Mouse (Mus musculus): ENCODE data around the gene A930018P22Rik. TPM values are rescaled to one million over a fixed set of nuclear protein-coding genes. Genes with fewer than 3 reads are reported as not detected.
"Not testable (repeated sequence)": the region's sequence is repeated elsewhere in the genome, so short reads cannot be mapped to it uniquely, and the experiment has no call there.

Gene A930018P22Rik
- 0.46 and 0.53 TPM in 2 replicates for polyA plus RNA-seq (2014; fragmentation: Nextera tagmentation; extraction: Ambion mirVana)

- peak; percentile 94 for ATAC-seq (replicated peaks; ENCODE audit: insufficient number of reproducible peaks, low FRiP score, low TSS enrichment)
- Histone ChIP-seq H3K4me1 (ENCODE audit: control insufficient read depth, insufficient read depth, low read length) (peaks cover 34% of the 10 kb centered on the region), H3K4me3 (ENCODE audit: low read depth, low read length) (peak within 1 kb of the TSS; percentile 65), H3K9ac (ENCODE audit: low read depth, low read length) (peak within 1 kb of the TSS; percentile 81), H3K9me3 (replicated peaks; ENCODE audit: control insufficient read depth, low read length) (no peaks in the 10 kb centered on the region), H3K27ac (ENCODE audit: low read depth, low read length) (peak within 1 kb of the TSS; percentile 83), H3K36me3 (ENCODE audit: control insufficient read depth, insufficient read depth, low read length) (no peaks in the 10 kb centered on the region), H3K4me2 (peak within 1 kb of the TSS; percentile 95), H3K27me3 (ENCODE audit: control insufficient read depth, insufficient read depth, low read length) (0 out of 2 replicates have a peak, but pooled peaks cover 4% of the 10 kb centered on the region)
- under 1% methylated on average over 73 of the region's 74 CpGs for WGBS (ENCODE audit: insufficient replicate concordance)
Measured at GRCm38 (mm10) chr2:104122505-104123378, at the start of gene A930018P22Rik. A930018P22Rik (plus strand) TSS chr2:104122769.

- not testable (repeated sequence) for H3K27ac ChIP-seq (ENCODE audit: low read depth, low read length); H3K27me3 ChIP-seq (ENCODE audit: control insufficient read depth, insufficient read depth, low read length); H3K9ac ChIP-seq (ENCODE audit: low read depth, low read length); H3K36me3 ChIP-seq (ENCODE audit: control insufficient read depth, insufficient read depth, low read length); H3K9me3 ChIP-seq (replicated peaks; ENCODE audit: control insufficient read depth, low read length); H3K4me1 ChIP-seq (ENCODE audit: control insufficient read depth, insufficient read depth, low read length); H3K4me3 ChIP-seq (ENCODE audit: low read depth, low read length)
- peak; percentile 91 for ATAC-seq (replicated peaks; ENCODE audit: insufficient number of reproducible peaks, low FRiP score, low TSS enrichment)
- WGBS (ENCODE audit: insufficient replicate concordance), result 38% methylated on average over 5 of the region's 5 CpGs
- H3K4me2 ChIP-seq, result 0 out of 2 replicates have a peak overlapping the region, but pooled peaks have one; percentile 12
Measured at GRCm38 (mm10) chr2:104078285-104078684, 44.3 kb upstream of the A930018P22Rik start.

GRCm38 (mm10) chr2:104081436-104082050 lies 41.0 kb upstream of the A930018P22Rik start:
- H3K4me2 ChIP-seq; H3K36me3 ChIP-seq (ENCODE audit: control insufficient read depth, insufficient read depth, low read length); ATAC-seq (replicated peaks; ENCODE audit: insufficient number of reproducible peaks, low FRiP score, low TSS enrichment); H3K9ac ChIP-seq (ENCODE audit: low read depth, low read length); H3K27ac ChIP-seq (ENCODE audit: low read depth, low read length); H3K27me3 ChIP-seq (ENCODE audit: control insufficient read depth, insufficient read depth, low read length); H3K9me3 ChIP-seq (replicated peaks; ENCODE audit: control insufficient read depth, low read length); H3K4me1 ChIP-seq (ENCODE audit: control insufficient read depth, insufficient read depth, low read length); H3K4me3 ChIP-seq (ENCODE audit: low read depth, low read length): not testable (repeated sequence)
- WGBS (ENCODE audit: insufficient replicate concordance), result no CpG with 5 or more reads among the region's 1 CpGs

- no peaks in the 10 kb centered on the region for H3K9me3 ChIP-seq (replicated peaks; ENCODE audit: control insufficient read depth, low read length)
- no peaks in the 10 kb centered on the region for H3K4me1 ChIP-seq (ENCODE audit: control insufficient read depth, insufficient read depth, low read length)
- H3K27me3 ChIP-seq (ENCODE audit: control insufficient read depth, insufficient read depth, low read length), result no peaks in the 10 kb centered on the region
- ATAC-seq (replicated peaks; ENCODE audit: insufficient number of reproducible peaks, low FRiP score, low TSS enrichment), result no peak
- H3K4me2 ChIP-seq, result no peak overlapping the region
- H3K9ac ChIP-seq (ENCODE audit: low read depth, low read length), result no peak overlapping the region
- no peaks in the 10 kb centered on the region for H3K36me3 ChIP-seq (ENCODE audit: control insufficient read depth, insufficient read depth, low read length)
- no peak overlapping the region for H3K4me3 ChIP-seq (ENCODE audit: low read depth, low read length)
- no peak overlapping the region for H3K27ac ChIP-seq (ENCODE audit: low read depth, low read length)
Measured at GRCm38 (mm10) chr2:104082474-104082873, 40.1 kb upstream of the A930018P22Rik start.

- H3K9ac ChIP-seq (ENCODE audit: low read depth, low read length); H3K36me3 ChIP-seq (ENCODE audit: control insufficient read depth, insufficient read depth, low read length); H3K4me2 ChIP-seq; H3K27ac ChIP-seq (ENCODE audit: low read depth, low read length); H3K27me3 ChIP-seq (ENCODE audit: control insufficient read depth, insufficient read depth, low read length); H3K4me1 ChIP-seq (ENCODE audit: control insufficient read depth, insufficient read depth, low read length); ATAC-seq (replicated peaks; ENCODE audit: insufficient number of reproducible peaks, low FRiP score, low TSS enrichment); H3K4me3 ChIP-seq (ENCODE audit: low read depth, low read length); H3K9me3 ChIP-seq (replicated peaks; ENCODE audit: control insufficient read depth, low read length): not testable (repeated sequence)
Measured at GRCm38 (mm10) chr2:104084027-104084426, 38.5 kb upstream of the A930018P22Rik start.

- H3K9me3 ChIP-seq (replicated peaks; ENCODE audit: control insufficient read depth, low read length); ATAC-seq (replicated peaks; ENCODE audit: insufficient number of reproducible peaks, low FRiP score, low TSS enrichment); H3K27me3 ChIP-seq (ENCODE audit: control insufficient read depth, insufficient read depth, low read length); H3K4me3 ChIP-seq (ENCODE audit: low read depth, low read length); H3K9ac ChIP-seq (ENCODE audit: low read depth, low read length); H3K4me2 ChIP-seq; H3K4me1 ChIP-seq (ENCODE audit: control insufficient read depth, insufficient read depth, low read length); H3K27ac ChIP-seq (ENCODE audit: low read depth, low read length); H3K36me3 ChIP-seq (ENCODE audit: control insufficient read depth, insufficient read depth, low read length): not testable (repeated sequence)
- 82% methylated on average over 1 of the region's 1 CpGs for WGBS (ENCODE audit: insufficient replicate concordance)
Measured at GRCm38 (mm10) chr2:104087562-104087961, 35.0 kb upstream of the A930018P22Rik start.

- H3K4me1 ChIP-seq (ENCODE audit: control insufficient read depth, insufficient read depth, low read length), result peaks cover 5% of the 10 kb centered on the region
- H3K4me2 ChIP-seq, result no peak overlapping the region
- no peak overlapping the region for H3K9ac ChIP-seq (ENCODE audit: low read depth, low read length)
- ATAC-seq (replicated peaks; ENCODE audit: insufficient number of reproducible peaks, low FRiP score, low TSS enrichment), result no peak
- 75% methylated on average over 2 of the region's 2 CpGs for WGBS (ENCODE audit: insufficient replicate concordance)
- H3K27me3 ChIP-seq (ENCODE audit: control insufficient read depth, insufficient read depth, low read length), result no peaks in the 10 kb centered on the region
- H3K27ac ChIP-seq (ENCODE audit: low read depth, low read length), result no peak overlapping the region
- H3K4me3 ChIP-seq (ENCODE audit: low read depth, low read length), result no peak overlapping the region
- no peaks in the 10 kb centered on the region for H3K36me3 ChIP-seq (ENCODE audit: control insufficient read depth, insufficient read depth, low read length)
- H3K9me3 ChIP-seq (replicated peaks; ENCODE audit: control insufficient read depth, low read length), result no peaks in the 10 kb centered on the region
Measured at GRCm38 (mm10) chr2:104093305-104093704, 29.3 kb upstream of the A930018P22Rik start.

- no peaks in the 10 kb centered on the region for H3K36me3 ChIP-seq (ENCODE audit: control insufficient read depth, insufficient read depth, low read length)
- H3K27ac ChIP-seq (ENCODE audit: low read depth, low read length), result peak within 1 kb of the TSS; percentile 89
- peak within 1 kb of the TSS; percentile 67 for H3K9ac ChIP-seq (ENCODE audit: low read depth, low read length)
- peak within 1 kb of the TSS; percentile 62 for H3K4me2 ChIP-seq
- peak; percentile 85 for ATAC-seq (replicated peaks; ENCODE audit: insufficient number of reproducible peaks, low FRiP score, low TSS enrichment)
- WGBS (ENCODE audit: insufficient replicate concordance), result 3% methylated on average over 15 of the region's 15 CpGs
- H3K9me3 ChIP-seq (replicated peaks; ENCODE audit: control insufficient read depth, low read length), result no peaks in the 10 kb centered on the region
- no peaks in the 10 kb centered on the region for H3K27me3 ChIP-seq (ENCODE audit: control insufficient read depth, insufficient read depth, low read length)
- H3K4me1 ChIP-seq (ENCODE audit: control insufficient read depth, insufficient read depth, low read length), result peaks cover 15% of the 10 kb centered on the region
- peak within 1 kb of the TSS; percentile 64 for H3K4me3 ChIP-seq (ENCODE audit: low read depth, low read length)
Measured at GRCm38 (mm10) chr2:104095741-104096213, 26.8 kb upstream of the A930018P22Rik start, which contains the start of gene Cd59a. Cd59a (plus strand) TSS chr2:104095801.

Measured in heart, embryonic 11.5 days (tissue).